Mouse (Mus musculus): ENCODE data around the gene Mettl24.
A peak's percentile ranks its signal among the peaks of the same experiment; 100 is the strongest.

Mettl24 gene

GRCm38 (mm10) chr10:40825952-40826351, 142.9 kb downstream of the Mettl24 start:
- no peak for DNase-seq

GRCm38 (mm10) chr10:40827706-40828105, 144.6 kb downstream of the Mettl24 start:
- DNase-seq = no peak

- DNase-seq = no peak
Observed at GRCm38 (mm10) chr10:40830312-40830711, 147.2 kb downstream of the Mettl24 start.

- DNase-seq = no peak
Observed at GRCm38 (mm10) chr10:40831267-40831666, 148.2 kb downstream of the Mettl24 start.

- DNase-seq = no peak
Observed at GRCm38 (mm10) chr10:40840086-40840485, 157.0 kb downstream of the Mettl24 start.

- peak; percentile 66 for DNase-seq
Observed at GRCm38 (mm10) chr10:40843841-40844240, 160.8 kb downstream of the Mettl24 start.

- DNase-seq = no peak
Observed at GRCm38 (mm10) chr10:40844546-40844945, 161.5 kb downstream of the Mettl24 start.

- DNase-seq = no peak
Observed at GRCm38 (mm10) chr10:40845626-40846025, 162.5 kb downstream of the Mettl24 start.

- no peak for DNase-seq
Observed at GRCm38 (mm10) chr10:40847176-40847874, 164.2 kb downstream of the Mettl24 start.

- no peak for DNase-seq
Observed at GRCm38 (mm10) chr10:40850644-40851043, 167.6 kb downstream of the Mettl24 start.

GRCm38 (mm10) chr10:40851138-40851537, 168.1 kb downstream of the Mettl24 start:
- no peak for DNase-seq

- DNase-seq = no peak
Observed at GRCm38 (mm10) chr10:40855616-40856015, 172.5 kb downstream of the Mettl24 start.

GRCm38 (mm10) chr10:40856703-40857102, 173.6 kb downstream of the Mettl24 start:
- DNase-seq = no peak

GRCm38 (mm10) chr10:40857599-40857998, 174.5 kb downstream of the Mettl24 start:
- no peak for DNase-seq
